Mouse (Mus musculus): ENCODE results near the gene Cyp2f2.

Cyp2f2 gene

DNA sequence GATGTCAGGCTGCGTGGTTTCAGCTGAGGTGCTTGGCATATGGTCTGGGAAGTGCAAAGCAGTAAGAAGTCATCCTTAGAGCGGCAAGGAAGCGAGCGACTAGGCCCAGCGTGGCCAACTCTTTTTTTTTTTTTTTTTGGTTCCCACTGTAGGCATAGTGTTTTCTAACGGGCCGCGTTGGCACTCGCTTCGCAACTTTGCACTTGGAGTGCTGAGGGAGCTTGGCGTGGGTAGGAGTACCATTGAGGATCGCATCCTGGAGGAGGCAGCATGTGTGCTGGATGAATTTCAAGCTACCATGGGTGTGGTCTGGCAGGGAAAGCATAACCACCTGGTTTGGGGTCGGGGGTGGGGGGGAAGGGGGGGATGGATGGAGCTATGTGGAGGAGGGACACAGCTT is 36.3 kb downstream of the Cyp2f2 start:
- DNase-seq = no peak

DNA sequence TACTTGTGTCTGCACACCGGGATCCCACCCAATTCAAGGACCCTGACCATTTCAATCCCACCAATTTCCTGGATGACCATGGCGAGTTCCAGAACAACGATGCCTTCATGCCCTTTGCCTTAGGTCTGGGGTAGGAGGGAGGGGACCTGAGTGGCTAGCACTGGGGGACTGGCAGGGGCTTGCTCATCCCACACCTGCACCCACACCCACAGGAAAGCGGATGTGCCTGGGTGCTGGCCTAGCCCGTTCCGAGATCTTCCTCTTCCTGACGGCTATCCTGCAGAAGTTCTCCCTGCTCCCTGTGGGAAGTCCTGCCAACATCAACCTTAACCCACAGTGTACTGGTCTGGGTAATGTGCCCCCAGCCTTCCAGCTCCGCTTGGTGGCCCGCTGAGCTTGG is 38.5 kb downstream of the Cyp2f2 start:
- no peak for DNase-seq

DNA sequence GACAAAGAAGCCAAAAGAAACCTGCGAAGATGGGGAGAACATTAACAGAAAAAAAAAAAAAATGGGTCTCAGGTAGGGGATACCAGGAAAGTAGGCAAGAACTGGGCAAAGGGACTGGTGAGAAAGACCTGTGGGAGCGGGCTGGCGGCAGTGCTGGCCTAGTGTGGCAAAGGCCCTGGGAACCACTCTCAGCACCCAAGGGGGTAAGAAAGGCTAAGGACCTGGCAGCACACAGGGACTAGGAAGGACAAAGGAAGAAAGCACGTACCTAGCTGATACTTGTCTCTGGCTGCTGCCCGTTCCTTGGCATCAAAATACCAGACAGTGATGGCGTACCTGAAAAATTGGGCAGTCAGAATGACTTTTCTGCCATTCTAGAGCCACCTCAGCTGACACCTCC is 39.5 kb downstream of the Cyp2f2 start:
- DNase-seq = no peak

DNA sequence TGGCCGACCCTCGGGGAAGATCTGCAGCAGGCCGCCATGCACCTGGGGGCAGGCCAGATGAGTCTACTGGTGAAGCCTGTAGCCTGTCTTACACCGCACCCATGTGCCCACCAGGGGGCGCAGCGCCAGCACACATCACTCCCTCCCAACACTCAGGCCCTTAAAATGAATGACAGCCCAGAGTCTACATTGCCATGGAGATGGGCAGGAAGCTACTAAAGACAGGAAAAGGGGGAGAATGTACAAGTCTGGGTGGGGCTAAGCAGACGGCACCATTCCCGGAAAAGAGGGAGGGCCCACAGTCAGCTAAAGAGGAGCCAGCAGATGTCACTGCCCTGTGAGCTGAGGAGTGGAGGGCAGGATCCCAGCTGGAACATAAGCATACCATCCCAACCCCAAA is 40.2 kb downstream of the Cyp2f2 start:
- DNase-seq = peak; percentile 88 to 89

DNA sequence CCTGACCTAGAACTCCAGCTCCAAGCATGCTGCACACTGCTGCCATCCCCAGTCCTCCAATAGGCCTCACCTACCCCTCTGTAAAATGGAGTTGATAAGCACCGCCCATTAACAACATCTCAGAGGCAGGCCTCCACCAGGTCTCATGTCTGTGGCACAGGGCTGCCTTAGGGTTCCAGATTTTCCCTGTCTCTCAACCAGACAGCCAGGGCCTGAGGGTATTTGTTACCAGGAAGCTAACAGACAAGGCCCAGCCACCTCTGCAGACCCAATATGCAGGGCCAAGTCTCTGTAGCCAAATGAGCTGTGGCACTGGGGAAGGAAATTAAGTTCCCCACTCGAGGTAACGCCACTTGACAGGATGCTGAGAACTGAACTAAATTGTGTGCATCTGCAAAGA is 41.2 kb downstream of the Cyp2f2 start:
- DNase-seq = no peak

DNA sequence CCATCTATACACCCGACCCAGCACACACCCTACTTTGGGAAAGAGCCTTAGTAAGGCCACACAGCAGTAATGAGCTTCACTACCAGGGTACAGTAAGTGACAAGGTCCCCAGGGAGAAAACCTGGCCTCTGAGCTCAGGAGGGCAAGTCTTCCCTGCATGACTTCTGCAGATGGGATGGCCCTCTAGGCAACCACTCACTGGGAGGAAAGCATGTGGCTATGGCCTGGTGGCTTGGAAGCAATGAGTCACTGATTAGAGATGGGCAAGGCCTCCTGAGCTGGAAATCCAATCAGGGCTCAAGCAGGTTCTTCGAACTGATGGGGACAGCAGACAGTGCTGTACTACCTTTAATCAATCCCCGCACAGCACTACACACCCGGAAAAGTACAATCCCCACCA is 42.0 kb downstream of the Cyp2f2 start:
- DNase-seq = no peak

DNA sequence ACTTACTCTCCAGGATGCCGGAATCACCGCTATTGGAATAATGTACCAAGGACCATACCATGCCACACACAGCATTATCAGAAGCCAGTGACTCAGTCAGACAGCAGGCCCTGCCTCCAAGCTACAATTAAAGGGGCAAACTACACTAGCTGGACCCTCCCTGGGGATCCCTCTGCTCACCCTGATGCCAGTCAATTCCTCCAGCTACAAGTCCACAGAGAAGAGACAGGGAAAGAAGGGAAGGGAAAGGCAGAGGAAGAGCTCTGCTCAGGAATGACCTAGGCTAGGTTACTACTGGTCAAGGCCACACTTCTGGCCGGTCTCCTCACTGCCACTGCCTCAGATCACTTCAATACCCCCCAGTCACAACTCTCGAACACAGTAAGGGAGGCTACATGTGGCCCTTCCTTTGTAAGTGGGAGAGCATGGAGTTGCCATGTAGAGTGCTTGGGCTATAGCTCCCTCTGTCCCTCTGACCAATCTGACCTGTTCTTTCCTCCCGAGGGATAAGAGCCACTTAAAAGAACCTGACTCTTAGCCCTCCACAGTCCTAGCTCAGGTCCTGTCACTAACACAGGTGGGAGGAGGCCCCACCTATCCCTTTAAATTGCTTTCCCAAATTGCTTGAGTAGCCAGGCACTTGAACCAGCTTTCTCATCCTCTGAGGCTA is 43.2 kb downstream of the Cyp2f2 start:
- no peak for DNase-seq

DNA sequence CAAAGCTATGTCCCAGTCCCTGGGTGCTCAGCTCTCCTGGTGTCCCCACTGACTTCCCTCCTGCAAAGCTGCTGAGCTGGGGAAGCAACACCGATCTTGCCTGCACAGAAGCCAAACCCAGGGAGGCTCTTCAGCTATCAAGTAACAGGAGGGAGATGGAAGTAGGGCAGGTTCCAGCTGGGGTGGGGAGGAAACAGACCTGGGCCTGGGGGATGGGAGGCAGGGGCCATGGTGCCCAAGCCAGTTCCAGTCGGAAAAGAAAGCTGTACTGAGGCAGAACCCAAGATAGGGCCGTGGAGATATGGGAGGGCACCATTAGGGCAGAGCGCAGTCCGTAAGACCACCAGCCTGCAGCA is 43.7 kb downstream of the Cyp2f2 start:
- DNase-seq = no peak

DNA sequence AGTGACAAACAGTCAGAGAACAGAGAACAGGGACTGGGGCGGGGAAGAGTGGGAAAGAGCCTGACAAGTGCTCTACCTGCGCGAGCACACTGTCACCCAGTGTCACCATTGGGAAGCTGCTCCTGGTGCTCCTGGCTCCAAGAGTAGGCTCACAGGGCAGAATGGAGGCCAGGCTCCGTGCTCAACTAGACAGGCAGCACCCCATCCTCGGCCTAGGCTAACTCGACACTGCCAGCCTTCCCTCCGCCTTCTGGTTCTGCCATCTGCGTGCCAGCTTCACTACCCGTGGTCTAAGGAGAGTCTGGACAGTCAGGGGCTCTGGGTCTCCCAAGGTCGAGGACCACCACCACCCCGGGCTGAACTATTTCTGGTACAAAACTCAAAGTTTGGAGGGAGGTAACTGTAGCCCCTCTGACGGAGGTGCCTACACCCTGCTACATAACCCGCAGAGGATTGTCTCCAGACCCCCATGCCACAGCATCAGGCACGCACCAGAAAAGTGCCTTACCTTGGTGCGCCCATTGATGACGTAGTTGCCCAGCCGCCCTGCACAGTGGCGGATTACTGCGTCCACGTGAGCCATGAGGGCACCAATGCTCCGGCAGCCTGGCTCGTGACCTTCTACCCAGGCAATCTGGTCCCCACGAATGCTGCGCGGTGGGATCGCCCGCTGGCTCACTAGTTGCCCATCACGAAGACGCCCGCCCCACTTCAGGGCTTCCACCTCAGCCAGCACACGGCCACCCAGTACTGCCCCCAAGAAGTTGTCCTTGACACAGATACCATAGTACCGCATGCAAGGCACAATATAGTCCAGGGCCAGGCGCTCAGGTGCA is 44.6 kb downstream of the Cyp2f2 start:
- no peak for DNase-seq

DNA sequence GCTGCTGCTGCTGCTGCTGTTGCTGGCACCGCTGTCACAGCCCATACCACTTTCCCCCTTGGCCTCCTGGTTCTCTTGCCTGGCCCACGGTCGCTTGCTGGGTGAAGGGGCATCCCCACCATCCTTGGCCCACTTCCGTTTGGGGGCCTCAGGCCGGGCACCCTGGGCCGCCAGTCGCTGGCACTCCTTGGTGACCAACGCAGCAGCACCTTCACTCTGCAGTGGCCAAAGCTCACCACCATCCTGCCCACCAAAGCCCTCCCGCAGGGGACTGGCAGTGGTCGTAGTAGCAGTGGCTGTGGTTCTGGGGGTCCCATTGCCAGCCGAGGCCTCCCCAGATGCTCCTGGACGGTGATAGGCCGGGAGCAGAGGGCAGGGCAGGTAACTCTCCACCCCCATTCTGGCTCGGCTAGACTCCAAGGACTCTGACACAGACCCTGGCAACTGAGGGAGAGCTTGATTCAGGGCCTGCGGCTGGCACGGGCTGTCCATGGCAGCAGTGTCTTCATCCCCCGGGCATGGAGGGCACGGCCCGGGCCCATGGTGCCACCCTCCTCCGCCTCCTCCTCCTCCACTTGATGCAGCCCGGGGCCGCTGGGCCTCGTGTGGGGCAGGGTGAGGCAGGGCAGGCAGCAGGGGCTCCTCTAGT is 45.4 kb downstream of the Cyp2f2 start:
- DNase-seq = peak; percentile 53 to 57

DNA sequence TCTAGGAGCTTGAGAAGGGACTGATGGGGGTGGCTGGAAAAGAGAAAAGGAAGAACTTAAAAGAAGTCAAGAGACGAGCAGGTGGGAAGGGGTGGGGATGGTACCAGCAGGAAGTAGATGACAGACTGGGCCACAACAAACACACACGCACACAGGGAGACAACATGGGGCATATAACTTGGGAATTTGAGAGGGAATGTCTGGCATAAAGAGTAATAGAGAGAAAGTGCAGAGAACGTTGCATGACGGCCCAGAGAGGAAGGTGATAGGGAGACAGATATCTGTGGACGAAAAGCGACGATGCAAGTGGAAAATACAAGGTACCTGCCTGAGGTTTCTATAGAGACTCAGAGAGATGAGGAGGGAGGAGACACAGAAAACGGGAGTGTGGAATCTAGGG is 46.0 kb downstream of the Cyp2f2 start:
- no peak for DNase-seq

DNA sequence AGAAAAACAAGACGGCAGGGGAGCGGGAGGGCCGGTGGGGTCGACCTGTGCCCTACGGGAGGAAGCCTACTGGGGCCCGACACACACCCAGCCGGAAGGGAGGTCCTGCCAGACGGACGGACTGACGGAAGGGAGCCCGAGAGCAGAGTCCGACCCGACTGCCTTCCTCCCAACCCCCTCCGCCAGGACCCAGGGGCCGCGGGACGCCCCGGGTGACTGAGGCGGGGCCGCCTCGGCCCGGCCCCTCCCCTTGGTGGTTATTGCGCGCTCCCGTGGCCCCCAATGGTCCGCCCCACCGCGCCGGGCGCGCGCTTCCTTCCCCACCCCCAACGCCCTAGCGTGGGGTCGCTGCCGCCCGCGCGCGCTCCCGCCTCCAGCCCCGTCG is 46.5 kb downstream of the Cyp2f2 start:
- peak; percentile 90 to 93 for DNase-seq

DNA sequence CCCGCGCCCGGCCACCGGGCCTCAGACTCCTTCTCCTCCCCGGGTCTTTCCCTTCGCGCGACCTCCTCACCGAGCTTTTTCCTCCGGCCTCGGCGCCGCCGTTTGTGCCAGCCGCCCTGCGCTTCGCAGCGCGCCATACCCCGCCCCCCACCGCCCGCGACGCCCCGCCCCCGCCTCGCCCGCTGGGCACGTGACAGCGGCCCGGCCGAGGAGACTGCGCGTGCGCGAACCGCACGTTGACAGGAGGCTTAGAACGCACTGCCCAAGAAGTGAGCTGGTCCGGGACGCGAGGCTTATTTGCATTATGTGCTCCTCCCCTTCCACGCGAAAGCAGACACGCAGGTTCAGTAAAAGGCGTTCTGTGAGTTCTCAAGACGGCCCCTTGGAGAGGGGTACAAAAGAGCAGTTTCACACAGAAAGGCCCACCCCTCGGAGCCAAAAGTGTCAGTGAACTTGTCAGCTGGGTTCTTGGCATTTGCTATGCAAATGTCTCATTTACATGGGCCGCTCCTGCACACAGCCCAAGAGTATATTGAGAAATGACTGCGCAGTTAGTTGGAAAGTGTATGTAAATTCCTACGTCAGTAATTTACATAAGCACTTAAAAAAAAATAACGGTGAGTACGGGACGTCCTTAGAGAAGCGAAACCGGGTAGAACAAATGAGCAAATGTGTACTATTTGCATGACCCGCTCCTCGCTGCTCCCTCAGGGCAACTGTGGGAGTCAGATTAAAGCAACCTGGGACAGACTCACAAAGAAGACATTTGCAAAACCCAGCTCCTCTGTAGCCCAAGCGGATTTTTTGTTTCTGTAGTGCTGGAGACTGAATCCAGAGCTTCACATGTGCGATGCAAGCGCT is 47.1 kb downstream of the Cyp2f2 start, which contains the start of gene Egln2:
Gene Egln2, minus strand, starts transcription at position 189 of the 861 bp plus-strand sequence.
- DNase-seq = peak; percentile 95 to 96

DNA sequence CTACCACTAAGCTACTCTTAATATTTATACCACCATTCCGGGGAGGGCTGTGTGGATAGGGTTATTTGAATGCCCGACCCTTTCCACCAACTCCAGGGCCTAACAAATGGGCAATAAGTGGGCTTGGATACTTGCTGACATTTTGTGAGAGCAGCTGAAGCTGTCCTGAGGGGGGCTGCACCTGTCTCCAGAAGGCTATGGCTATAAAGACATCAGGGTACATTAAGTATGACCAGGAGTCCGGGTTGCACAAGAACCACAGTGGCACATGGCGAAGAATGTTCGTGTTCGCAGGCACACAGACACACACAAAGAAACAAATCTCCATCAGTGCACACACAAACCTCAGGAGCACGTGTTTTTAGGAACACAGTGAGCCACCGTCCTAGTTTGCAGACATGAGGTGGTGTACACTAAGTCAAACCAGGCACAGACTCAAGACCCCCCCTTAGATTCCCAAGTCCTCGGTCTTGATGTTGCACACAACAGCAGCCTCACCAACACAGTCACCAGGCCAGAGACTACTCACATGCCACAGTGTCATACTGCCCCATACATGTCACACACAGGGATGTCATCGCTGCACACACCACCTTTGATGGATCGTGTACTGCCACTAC is 47.9 kb downstream of the Cyp2f2 start:
- DNase-seq = no peak

DNA sequence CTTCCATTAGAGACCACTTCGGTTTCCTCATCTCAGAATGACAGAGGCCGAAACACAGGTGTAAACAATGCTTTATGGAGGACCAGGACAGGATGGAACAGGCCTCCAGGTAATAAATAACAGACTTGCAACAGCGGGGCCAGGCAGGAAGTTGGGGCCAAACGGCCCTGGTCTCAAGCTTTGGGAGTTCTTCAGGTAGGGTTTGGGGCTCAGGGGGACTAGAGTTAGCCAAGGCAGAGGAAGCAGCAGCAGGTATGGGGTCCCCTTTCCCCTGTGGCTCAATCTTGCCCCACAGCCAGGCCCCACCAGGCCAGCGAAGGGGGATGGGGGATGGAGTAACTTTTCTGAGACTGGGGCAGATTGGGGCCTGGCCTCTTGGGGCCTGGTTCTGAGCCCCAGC is 48.7 kb downstream of the Cyp2f2 start:
- peak in 1 of 2 experiments; percentile 40 for DNase-seq

DNA sequence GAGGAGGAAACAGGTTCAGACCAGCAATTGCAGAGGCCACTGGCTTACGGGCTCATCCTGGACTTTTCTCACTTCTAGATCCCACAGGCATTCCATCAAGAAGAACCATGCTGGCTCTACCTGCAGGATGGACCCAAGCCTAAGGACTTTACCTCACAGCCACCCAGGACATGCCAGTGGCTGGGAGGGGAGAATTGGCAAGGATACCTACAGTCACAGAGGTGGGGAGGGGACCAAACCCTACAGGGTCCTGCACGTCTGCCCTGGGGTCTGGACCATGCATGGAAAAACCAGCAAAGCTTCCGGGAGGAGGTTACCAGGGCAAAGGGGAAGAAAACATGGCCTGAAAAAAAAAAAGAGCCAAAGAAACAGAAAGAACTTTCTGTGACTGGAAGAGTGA is 51.3 kb downstream of the Cyp2f2 start:
- DNase-seq = no peak

DNA sequence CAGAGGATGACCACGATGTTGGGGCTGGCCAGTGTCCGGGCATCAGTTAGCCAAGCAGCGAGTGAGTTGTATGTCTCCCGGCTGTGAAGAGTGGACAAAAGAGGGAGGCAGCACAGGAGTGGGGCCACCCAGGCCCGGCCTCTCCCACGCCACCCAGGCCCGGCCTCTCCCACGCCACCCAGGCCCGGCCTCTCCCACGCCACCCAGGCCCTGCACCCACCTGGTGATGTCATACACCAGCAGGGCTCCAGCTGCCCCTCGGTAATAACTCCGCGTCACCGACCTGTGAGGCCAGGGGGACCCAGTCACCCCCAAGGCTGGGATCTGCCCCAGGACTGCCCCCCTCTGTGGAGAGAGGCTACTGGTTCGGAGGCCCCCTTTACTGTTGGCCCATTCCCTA is 54.8 kb downstream of the Cyp2f2 start:
- DNase-seq = no peak

DNA sequence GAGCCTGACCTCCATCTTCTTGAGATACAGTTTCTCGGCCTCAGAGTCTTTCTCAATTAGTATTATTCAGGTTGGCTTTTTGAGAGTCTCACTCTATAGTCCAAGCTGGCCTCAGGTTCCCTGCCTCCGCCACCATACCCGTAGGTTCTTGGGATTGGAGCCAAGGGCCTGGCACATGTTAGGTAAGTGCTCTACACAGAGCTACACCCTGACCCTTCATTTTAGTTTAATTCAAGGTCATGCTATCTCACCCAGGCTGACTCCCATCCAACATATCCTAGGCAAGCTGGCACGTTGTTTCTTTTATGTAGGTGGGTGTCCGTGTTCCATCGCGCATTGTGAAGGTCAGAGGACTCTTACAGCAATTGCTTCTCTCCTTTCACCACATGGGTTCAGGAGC is 55.2 kb downstream of the Cyp2f2 start:
- no peak for DNase-seq

DNA sequence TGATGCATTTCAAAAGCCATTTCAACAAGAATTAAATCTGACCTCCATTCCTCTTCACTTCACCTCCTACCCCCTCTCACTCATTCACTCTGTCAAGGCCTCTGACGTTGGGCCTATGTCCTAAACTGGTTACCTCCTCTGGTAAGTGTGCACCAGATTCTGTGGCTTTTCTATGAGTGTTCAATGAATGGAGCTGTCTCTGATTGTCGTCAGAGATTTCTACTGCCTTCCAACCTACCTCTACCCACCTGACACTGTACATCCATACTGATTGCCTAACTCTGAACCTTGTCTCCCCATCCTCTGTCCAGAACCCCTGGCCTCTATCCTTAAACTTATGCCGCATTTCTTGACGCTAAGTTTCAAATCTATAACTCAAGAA is 58.2 kb downstream of the Cyp2f2 start:
- DNase-seq = no peak

DNA sequence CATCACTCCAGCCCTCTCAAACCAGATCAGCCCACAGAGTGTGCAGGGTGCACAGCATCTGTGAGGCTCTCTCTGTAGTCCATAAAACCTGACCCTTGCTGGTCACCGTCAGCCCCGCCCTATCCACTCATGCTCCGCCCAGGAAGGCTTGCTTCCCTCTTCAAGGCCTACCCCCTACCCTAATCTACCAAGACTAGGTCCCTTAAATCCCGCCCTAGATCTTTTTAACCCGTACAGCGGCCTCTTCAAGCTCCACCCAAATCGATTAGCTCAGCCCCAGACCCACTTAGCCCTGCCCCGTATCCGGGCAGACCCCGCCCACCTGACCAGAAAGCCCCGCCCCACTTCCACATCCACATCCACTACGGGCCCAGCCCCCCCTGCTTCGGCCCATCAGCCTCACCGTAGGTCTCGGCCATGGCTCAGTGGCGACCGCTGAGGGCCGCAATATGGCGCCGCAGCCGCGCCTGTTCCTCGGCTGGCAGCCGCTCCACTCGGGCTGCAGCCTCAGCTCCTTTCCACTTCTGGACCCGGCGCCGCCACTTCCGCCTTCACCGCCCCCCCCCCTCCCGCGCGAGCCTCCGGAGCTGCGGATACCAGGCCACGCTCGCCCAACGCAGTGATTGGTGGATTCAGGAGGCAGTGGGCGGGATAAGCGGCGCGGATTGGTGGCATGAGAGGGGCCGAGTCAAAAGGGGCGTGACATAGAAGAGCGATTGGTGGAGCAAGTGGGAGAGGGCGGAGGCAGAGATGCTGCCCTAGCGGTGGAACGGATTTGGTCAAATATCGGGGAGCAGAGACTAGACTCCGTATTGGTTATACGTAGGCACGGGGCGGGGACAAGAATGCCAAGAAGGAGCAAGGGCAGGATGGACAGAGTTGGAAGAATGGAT is 58.9 kb downstream of the Cyp2f2 start, which contains the start of gene Rab4b:
Gene Rab4b, minus strand, starts transcription at position 573 of the 893 bp plus-strand sequence.
- peak; percentile 99 to 100 for DNase-seq

DNA sequence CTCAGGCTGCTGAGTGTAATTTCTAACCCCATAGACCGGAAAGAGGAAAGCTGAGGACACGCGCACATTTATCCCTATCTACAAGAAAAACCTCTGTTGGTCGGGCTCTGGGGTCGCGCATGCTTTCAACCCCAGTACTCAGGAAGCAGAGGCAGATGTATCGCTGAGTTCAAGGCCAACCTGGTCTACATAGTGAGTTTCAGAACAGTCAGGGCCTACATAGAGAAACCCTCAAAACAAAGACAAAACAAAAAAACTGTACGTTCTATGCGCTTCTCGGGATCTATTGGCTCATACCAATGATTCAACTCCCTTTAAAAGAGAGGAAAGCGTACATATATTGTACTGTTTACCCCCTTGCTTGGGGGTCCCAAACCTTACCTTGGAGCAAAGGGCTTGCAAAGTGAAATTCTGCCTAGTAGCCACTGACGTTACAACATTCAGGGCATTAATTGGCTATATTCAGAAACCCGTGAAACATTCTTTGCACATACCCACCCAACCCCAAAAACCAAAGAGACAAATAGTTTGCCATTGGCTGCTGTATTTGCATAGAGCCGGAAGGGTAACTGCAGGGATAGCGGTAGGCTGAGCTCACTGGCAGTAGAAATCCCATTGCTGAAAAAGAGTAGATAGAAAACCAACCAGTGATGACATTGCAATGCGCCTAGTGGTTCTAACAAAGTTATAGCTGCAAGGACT is 59.7 kb downstream of the Cyp2f2 start:
- DNase-seq = no peak

All from kidney, adult 8-10 months (tissue).